Mouse (Mus musculus) liver, embryonic 13.5 days (tissue): ENCODE measurements around the gene Dcaf12. TPM values are rescaled to one million over a fixed set of nuclear protein-coding genes. Genes with fewer than 3 reads are reported as not detected.
A peak's percentile ranks its signal among the peaks of the same experiment; 100 is the strongest.

Experiments used
- ATAC-seq: fragments of 200-750 bp; cut with Nextera tagmentation; 2 replicates; pipeline ENCODE4 v1.8.0; 2017; ENCODE audit warnings: low read depth, mild to moderate bottlenecking, moderate number of reproducible peaks, moderate library complexity
- DNase-seq: peaks from one replicate; pipeline ENCODE4 v3.0.0; 2022
- H3K27ac ChIP-seq: fragments of 300-500 bp; sonication (generic); 2 replicates; pipeline ENCODE4 v1.5.1; 2015; ENCODE audit warnings: moderate library complexity, mild to moderate bottlenecking, inconsistent platforms
- H3K27me3 ChIP-seq: fragments of 300-500 bp; sonication (generic); 2 replicates; pipeline ENCODE4 v1.6.1; 2015; ENCODE audit warnings: mild to moderate bottlenecking, inconsistent platforms
- H3K36me3 ChIP-seq: fragments of 300-500 bp; sonication (generic); 2 replicates; pipeline ENCODE4 v1.6.1; 2015; ENCODE audit warnings: mild to moderate bottlenecking, inconsistent platforms
- H3K4me1 ChIP-seq: fragments of 300-500 bp; sonication (generic); replicated peaks from 2 replicates; pipeline ENCODE4 v1.6.1; 2015; ENCODE audit warnings: inconsistent platforms
- H3K4me2 ChIP-seq: fragments of 300-500 bp; sonication (generic); 2 replicates; pipeline ENCODE4 v1.6.1; 2015; ENCODE audit warnings: inconsistent platforms, mild to moderate bottlenecking, moderate library complexity
- H3K4me3 ChIP-seq: fragments of 300-500 bp; sonication (generic); replicated peaks from 2 replicates; pipeline ENCODE4 v1.5.1; 2015; ENCODE audit warnings: mild to moderate bottlenecking, inconsistent platforms
- H3K9ac ChIP-seq: fragments of 300-500 bp; sonication (generic); 2 replicates; pipeline ENCODE4 v1.6.1; 2015; ENCODE audit warnings: mild to moderate bottlenecking, inconsistent platforms
- H3K9me3 ChIP-seq: fragments of 300-500 bp; sonication (generic); replicated peaks from 2 replicates; pipeline ENCODE4 v1.6.1; 2016; ENCODE audit warnings: inconsistent platforms
- WGBS: fragments of 180-500 bp; shearing (Covaris S2); methylation state at CpG from one replicate; pipeline ENCODE4 v1.1.7; 2015; ENCODE audit not compliant: insufficient replicate concordance; 5-methylcytosine and 5-hydroxymethylcytosine counted together
- polyA plus RNA-seq: library from polyadenylated mRNA; unstranded; fragments of >200 nt; fragmentation: Nextera tagmentation; extraction: Ambion mirVana; gene quantifications from 2 replicates; pipeline ENCODE4 v1.2.1, GENCODE M21; 2015

Dcaf12 gene
- 66.0 and 74.8 TPM in 2 replicates for polyA plus RNA-seq

DNA sequence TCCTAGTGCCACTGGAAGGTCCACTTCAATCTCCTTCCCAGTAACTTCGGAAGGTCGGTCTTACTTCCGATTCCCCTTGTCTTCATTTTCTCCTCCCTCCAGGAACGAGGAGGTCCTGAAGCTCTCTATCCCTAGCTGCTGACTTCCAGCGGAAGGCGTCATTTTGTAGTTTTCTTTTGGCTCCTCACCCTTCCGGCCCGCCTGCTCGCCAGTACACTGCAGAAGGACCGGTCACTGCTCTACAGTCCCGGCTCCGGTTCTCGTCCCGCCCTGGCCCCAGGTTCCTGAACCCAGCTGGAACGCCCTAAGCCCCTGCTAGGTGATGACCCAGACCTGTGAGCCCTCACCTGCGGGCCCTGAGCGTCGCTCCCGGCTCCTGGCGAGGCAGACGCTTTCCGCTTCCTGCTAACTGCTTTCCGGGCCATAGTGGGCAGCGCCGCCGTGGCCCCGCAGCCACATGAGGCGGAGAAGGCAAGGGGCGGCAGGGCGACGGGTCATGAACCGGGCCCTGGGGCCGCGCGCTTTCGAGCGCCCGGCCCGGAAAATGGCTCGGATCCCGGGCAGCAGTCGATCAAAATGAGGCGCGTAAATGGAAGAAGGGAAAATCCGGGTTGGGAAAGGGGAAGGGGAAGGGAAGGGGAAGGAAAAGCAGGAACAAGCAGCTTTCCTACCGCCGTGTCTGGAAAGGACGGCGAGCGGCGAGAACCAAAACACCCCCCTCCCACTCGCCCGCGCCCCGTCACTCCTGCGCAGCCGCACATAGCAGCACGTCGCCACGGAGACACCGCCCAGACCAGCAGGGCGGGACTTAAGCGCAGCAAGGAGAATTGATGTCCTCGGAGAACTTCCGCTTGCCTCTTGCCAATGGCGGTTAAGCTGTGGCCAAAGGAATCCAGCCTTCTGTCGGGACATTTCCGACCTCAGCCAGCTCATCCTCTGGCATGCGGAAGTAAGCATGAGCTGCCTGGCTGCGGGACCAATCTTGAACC, at the start of gene Dcaf12:
Gene Dcaf12, minus strand, starts transcription at position 749 of the 989 bp plus-strand sequence.
- Histone ChIP-seq H3K27me3 (no peaks in the 10 kb centered on the region), H3K4me2 (peak within 1 kb of the TSS; percentile 82), H3K4me3 (peak within 1 kb of the TSS; percentile 83), H3K27ac (peak within 1 kb of the TSS; percentile 97), H3K4me1 (peaks cover 55% of the 10 kb centered on the region), H3K36me3 (peaks cover 38% of the 10 kb centered on the region), H3K9ac (peak within 1 kb of the TSS; percentile 97), H3K9me3 (no peaks in the 10 kb centered on the region)
- DNase-seq (peak; percentile 90), ATAC-seq (peak; percentile 94)
- under 1% methylated on average over 70 of the region's 70 CpGs for WGBS

DNA sequence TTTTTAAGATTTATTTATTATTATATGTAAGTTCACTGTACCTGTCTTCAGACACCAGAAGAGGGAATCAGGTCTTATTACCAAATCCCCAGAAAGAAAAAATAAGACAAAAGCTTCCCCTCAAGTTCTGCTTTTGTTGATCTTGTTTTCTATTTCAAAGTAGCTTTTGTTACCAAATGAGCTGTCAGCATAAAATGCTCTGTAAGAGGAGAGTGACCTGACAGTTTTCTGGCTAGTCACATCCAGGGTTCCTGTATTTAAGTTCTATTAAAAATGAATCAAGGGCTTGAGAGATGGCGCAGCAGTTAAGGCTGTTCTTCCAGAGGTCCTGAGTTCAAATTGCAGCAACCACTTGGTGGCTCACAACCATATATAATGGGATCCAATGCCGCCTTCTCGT, 46.4 kb upstream of the Dcaf12 start:
- ATAC-seq (no peak), DNase-seq (no peak)
- Histone ChIP-seq H3K4me3 (no peak overlapping the region), H3K27me3 (no peaks in the 10 kb centered on the region), H3K4me2 (no peak overlapping the region), H3K9me3 (no peaks in the 10 kb centered on the region), H3K36me3 (peaks cover 14% of the 10 kb centered on the region), H3K27ac (no peak overlapping the region), H3K4me1 (peaks cover 19% of the 10 kb centered on the region), H3K9ac (no peak overlapping the region)
- WGBS = 87% methylated on average over 3 of the region's 3 CpGs

DNA sequence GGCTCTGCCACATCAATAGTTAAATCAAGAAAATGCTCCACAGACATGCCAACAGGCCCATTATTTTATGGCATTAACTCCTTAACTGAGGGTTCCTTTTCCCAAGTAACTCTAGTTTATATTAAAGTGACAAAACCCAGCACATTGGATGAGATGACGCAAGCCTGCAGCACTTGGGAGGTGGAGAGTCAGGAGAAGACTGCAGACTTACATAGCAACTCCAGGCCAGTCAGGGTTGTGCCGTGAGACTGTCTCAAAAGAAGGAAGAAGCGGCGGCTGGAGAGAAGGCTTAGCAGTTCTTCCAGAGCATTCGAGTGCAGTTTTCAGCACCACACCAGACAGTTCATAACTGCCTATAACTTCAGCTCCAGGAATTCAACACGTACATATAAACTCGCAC, 44.7 kb upstream of the Dcaf12 start:
- Histone ChIP-seq H3K9ac (no peak overlapping the region), H3K27ac (0 out of 2 replicates have a peak overlapping the region, but pooled peaks have one; percentile 18), H3K4me3 (no peak overlapping the region), H3K9me3 (no peaks in the 10 kb centered on the region), H3K4me2 (no peak overlapping the region), H3K36me3 (peaks cover 20% of the 10 kb centered on the region), H3K4me1 (peaks cover 16% of the 10 kb centered on the region), H3K27me3 (no peaks in the 10 kb centered on the region)
- no peak for DNase-seq
- ATAC-seq = no peak
- WGBS = 81% methylated on average over 7 of the region's 7 CpGs

DNA sequence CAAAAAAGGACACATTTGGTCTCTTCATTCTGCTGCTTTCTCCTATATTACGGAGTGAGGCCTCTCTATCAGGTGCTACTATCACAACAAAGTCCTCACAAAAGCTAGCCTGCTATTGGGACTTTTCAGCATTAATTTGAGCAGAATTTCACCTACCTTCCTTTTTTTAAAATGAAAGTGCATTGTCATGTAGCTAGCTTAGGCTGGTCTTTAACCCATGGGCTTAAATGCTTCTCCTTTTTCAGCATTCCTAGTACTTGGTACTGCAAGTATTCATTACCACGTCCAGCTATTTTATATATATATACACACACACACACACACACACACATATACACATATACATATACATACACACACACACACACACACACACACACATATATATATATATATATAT, 44.0 kb upstream of the Dcaf12 start:
- Histone ChIP-seq H3K4me3 (no peak overlapping the region), H3K9me3 (no peaks in the 10 kb centered on the region), H3K4me1 (peaks cover 16% of the 10 kb centered on the region), H3K36me3 (peaks cover 20% of the 10 kb centered on the region), H3K4me2 (no peak overlapping the region), H3K27me3 (no peaks in the 10 kb centered on the region), H3K27ac (no peak overlapping the region; the same call in 1 of the 2 replicates), H3K9ac (no peak overlapping the region)
- 79% methylated on average over 2 of the region's 2 CpGs for WGBS
- no peak for DNase-seq
- ATAC-seq = no peak

DNA sequence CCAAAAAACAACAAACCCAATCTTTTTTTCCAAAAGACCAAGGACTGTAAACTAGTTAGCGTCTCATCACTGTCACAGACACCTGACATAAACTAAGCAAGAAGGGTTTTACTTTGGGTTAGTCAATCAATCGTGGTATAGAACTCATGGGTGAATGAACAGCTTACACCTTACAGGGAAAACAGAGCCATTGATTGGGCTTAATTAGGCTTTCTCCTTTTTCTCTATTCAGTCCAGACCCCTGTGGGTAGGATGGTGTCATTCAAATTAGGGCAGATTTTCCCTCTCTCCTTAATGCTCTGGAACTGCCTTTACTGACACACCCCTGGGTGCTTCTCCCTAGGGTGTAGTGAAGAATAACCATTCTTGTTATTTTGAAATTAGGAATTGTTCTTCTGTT, 42.5 kb upstream of the Dcaf12 start:
- DNase-seq = no peak
- H3K4me2 ChIP-seq = no peak overlapping the region

DNA sequence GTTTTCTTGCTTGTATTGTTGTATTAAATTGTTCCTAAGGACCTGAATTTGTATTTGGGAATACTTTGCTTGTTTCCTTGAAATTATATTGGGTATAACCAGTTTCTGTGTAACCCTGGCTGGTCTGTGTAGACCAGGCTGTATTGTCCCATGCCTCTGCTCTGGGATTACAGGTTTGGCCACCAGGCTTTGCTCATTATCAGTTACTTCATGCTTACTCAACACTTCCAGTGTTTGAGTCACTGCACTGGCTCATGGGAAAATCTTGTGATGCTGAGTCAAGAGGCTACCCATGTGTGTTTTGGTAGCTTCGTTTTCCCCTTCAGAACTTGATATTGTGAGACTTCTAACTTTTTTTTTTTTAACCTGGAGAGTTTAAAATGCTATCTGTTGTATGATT, 38.6 kb upstream of the Dcaf12 start:
- ATAC-seq (peak; percentile 39), DNase-seq (peak; percentile 8)
- no peak overlapping the region for H3K4me3 ChIP-seq
- peaks cover 12% of the 10 kb centered on the region for H3K36me3 ChIP-seq
- no peak overlapping the region for H3K9ac ChIP-seq
- peaks cover 41% of the 10 kb centered on the region for H3K4me1 ChIP-seq
- no peak overlapping the region for H3K4me2 ChIP-seq
- WGBS = 83% methylated on average over 1 of the region's 1 CpGs
- H3K27me3 ChIP-seq = no peaks in the 10 kb centered on the region
- no peaks in the 10 kb centered on the region for H3K9me3 ChIP-seq
- H3K27ac ChIP-seq = peak overlapping the region; percentile 60; the same call in 1 of the 2 replicates

More for the DNA sequence above, 42.5 kb upstream of the Dcaf12 start:
- no peak for ATAC-seq
- WGBS = 82% methylated on average over 2 of the region's 2 CpGs
- Histone ChIP-seq H3K9ac (no peak overlapping the region), H3K4me3 (no peak overlapping the region), H3K9me3 (no peaks in the 10 kb centered on the region), H3K36me3 (peaks cover 20% of the 10 kb centered on the region), H3K27ac (no peak overlapping the region), H3K27me3 (no peaks in the 10 kb centered on the region), H3K4me1 (peaks cover 25% of the 10 kb centered on the region)

DNA sequence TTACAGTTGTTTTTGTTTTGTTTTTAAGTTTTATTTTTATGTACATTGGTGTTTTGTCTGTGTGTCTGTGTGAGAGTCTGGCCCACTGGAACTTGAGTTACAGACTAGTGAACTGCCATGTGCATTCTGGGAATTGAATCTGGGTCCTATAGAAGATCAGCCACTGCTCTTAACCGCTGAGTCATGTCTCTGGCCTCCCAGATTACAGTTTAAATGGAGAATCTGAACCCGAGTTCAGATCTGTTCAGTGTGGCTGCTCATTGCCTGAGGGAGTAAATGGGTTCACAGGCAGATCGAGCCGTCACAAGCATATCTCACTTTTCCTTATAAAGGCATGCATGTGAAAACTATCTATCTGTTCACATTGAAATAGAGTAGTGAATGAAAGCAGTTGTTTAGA, 38.1 kb upstream of the Dcaf12 start:
- no peaks in the 10 kb centered on the region for H3K9me3 ChIP-seq
- peak overlapping the region; percentile 60 for H3K27ac ChIP-seq
- WGBS = 47% methylated on average over 4 of the region's 4 CpGs
- no peaks in the 10 kb centered on the region for H3K27me3 ChIP-seq
- H3K9ac ChIP-seq = no peak overlapping the region
- H3K4me3 ChIP-seq = no peak overlapping the region
- ATAC-seq = peak; percentile 58
- DNase-seq = peak; percentile 50
- peaks cover 42% of the 10 kb centered on the region for H3K4me1 ChIP-seq
- peaks cover 8% of the 10 kb centered on the region for H3K36me3 ChIP-seq
- H3K4me2 ChIP-seq = 0 out of 2 replicates have a peak overlapping the region, but pooled peaks have one; percentile 12

DNA sequence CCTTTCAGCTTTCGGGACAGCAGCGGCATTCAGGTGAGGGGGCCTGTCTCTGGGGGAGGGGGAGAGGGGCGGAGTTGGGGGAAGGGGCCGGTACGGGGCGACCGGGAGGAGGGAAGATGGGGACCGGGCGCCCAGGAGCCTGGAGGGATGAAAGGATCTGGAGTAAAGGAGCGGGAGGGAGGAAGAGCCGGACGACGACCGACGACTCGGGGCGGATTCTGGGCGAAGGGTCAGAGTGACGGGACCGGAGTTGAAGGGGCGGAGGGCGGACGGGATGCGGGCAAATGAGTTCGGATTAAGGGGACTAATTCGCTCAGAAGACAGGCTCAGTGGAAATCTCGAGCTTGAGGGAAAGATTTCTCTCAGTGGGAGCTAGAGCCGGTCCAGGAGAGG, 34.5 kb upstream of the Dcaf12 start:
- DNase-seq = no peak
- peak overlapping the region; percentile 80 for H3K4me2 ChIP-seq

DNA sequence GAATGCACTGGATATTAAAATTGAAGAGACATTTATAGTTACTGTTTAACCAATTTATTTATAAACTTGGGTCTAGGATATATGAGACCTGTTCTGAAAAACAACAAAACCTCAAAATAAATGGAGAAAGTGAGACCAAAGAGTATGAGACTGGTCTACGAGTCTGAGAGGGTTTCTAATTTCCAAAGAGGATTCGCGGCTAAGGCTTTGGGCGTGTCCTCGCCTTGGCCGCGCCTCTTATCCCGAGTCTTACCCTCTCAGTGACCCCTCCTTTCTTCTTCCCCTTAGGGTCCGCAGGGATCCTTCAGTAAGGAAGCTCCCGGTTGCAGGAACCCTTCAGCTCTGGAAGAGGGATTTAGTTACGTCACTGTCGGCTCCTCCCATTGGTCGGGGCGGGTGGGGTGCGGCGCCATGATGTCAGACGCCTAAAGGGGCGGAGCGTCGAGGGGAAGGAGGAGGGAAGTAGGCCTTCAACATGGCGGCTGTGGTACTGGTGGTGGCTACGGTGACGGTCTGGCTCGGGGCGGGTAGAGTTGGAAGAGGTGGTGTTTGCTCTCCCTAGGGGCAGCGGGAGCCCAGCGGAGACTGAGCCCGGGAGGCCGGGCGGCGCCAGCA, 34.0 kb upstream of the Dcaf12 start, which contains the start of gene Ubap1:
Gene Ubap1, plus strand, starts transcription at position 413 of the 615 bp plus-strand sequence.
- Histone ChIP-seq H3K9me3 (no peaks in the 10 kb centered on the region), H3K27ac (peak within 1 kb of the TSS; percentile 90), H3K36me3 (no peaks in the 10 kb centered on the region), H3K4me2 (peak within 1 kb of the TSS; percentile 80), H3K4me1 (peaks cover 43% of the 10 kb centered on the region), H3K9ac (peak within 1 kb of the TSS; percentile 95), H3K27me3 (no peaks in the 10 kb centered on the region), H3K4me3 (peak within 1 kb of the TSS; percentile 88)
- under 1% methylated on average over 31 of the region's 31 CpGs for WGBS
- ATAC-seq = peak; percentile 90
- DNase-seq = peak; percentile 86

More for the DNA sequence above, 34.5 kb upstream of the Dcaf12 start:
- Histone ChIP-seq H3K9ac (peak overlapping the region; percentile 95), H3K27me3 (no peaks in the 10 kb centered on the region), H3K27ac (peak overlapping the region; percentile 90), H3K36me3 (no peaks in the 10 kb centered on the region), H3K4me1 (peaks cover 43% of the 10 kb centered on the region), H3K4me3 (peak overlapping the region; percentile 88), H3K9me3 (no peaks in the 10 kb centered on the region)
- WGBS = under 1% methylated on average over 28 of the region's 28 CpGs
- ATAC-seq = peak; percentile 51

DNA sequence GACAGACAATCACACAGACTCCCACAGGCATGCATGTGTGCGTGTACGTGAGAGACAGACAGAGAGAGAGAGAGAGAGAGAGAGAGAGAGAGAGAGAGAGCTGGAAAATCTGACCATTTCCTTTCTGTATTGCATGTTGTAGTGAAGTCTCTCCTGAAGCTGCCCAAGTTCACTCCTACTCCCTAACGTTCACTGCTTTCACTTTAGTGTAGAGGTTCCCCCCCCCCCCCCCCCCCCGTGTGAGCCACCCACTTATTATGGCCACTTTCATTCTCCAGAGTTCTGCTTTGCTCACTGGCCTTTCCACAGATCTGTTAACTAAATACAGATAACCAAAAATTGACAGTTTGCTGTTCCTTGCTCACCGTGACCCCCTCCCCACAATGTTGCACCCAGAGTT, 33.1 kb upstream of the Dcaf12 start:
- peak overlapping the region; percentile 88 for H3K4me3 ChIP-seq
- DNase-seq = no peak

DNA sequence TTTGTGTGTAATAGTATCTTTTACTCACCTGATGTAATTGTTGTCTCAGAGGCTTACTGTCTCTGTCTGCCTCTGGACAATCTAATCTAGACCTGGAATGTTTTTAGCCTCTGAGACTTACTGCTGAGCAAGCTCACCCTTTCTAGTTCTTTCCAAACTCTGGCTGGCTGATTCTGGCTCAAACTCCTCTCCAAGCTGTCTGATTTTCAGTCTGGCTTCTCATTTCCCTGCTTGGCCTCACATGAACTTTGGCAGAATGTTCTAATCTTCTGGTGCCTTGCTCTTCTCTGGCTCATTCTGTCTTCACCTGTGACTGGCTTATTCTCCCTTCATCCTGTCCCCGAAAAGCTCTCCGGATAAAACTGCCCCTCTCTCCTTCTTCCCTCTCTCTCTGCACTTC, 31.3 kb upstream of the Dcaf12 start:
- no peak overlapping the region for H3K9ac ChIP-seq
- DNase-seq (no peak), ATAC-seq (no peak)
- no peak overlapping the region for H3K4me2 ChIP-seq
- peaks cover 25% of the 10 kb centered on the region for H3K4me1 ChIP-seq
- no peaks in the 10 kb centered on the region for H3K27me3 ChIP-seq
- H3K27ac ChIP-seq = 0 out of 2 replicates have a peak overlapping the region, but pooled peaks have one; percentile 8
- WGBS = 55% methylated on average over 2 of the region's 2 CpGs
- H3K9me3 ChIP-seq = no peaks in the 10 kb centered on the region
- no peak overlapping the region for H3K4me3 ChIP-seq
- no peaks in the 10 kb centered on the region for H3K36me3 ChIP-seq

More for the DNA sequence above, 33.1 kb upstream of the Dcaf12 start:
- H3K4me1 ChIP-seq = peaks cover 38% of the 10 kb centered on the region
- H3K27ac ChIP-seq = peak overlapping the region; percentile 78
- peak overlapping the region; percentile 59 for H3K9ac ChIP-seq
- no peaks in the 10 kb centered on the region for H3K27me3 ChIP-seq
- peak overlapping the region; percentile 80 for H3K4me2 ChIP-seq
- no peaks in the 10 kb centered on the region for H3K9me3 ChIP-seq
- ATAC-seq = no peak
- no peaks in the 10 kb centered on the region for H3K36me3 ChIP-seq
- 27% methylated on average over 4 of the region's 5 CpGs for WGBS
